ENCODE assay signal across 8 mouse cellular contexts in genomic region chr16:4557949-4558348, GRCm38 (mm10). TPM values are rescaled to one million over a fixed set of nuclear protein-coding genes. Genes with fewer than 3 reads are reported as not detected.
DNase-seq lines count a peak whose midpoint lies in the region; ATAC-seq and TF ChIP-seq lines count a peak whose summit lies in the region.

No protein-coding gene starts in this region.

- DNase-seq in 3T3-L1 (ENCODE audit: low read depth, low spot score) = peak; percentile 71
- DNase-seq in adrenal gland, postnatal 36 days = peak; percentile 81 to 88
- peak; percentile 67 to 77 for DNase-seq in heart, adult 2 months
- DNase-seq in kidney, adult 2 months = peak; percentile 90
- DNase-seq in limb, embryonic 10.5 days (ENCODE audit: low spot score) = peak; percentile 76
- no peak for DNase-seq in midbrain, embryonic 11.5 days (ENCODE audit: low spot score, missing footprints)

- H3K4me3 ChIP-seq in embryonic facial prominence, embryonic 13.5 days = peak overlapping the region; percentile 76
- peak overlapping the region; percentile 70 for H3K4me3 ChIP-seq in heart, adult 2 months
- peak overlapping the region; percentile 62 for H3K4me3 ChIP-seq in kidney, adult 2 months (ENCODE audit: insufficient read depth, low read depth, low read length)
- H3K4me3 ChIP-seq in limb, embryonic 10.5 days = peak overlapping the region; percentile 90
- H3K4me3 ChIP-seq in midbrain, embryonic 11.5 days (ENCODE audit: low read depth, low read length) = peak overlapping the region; percentile 75
- H3K4me3 ChIP-seq in small intestine, adult 2 months (ENCODE audit: low read depth, low read length) = peak overlapping the region; percentile 82

- no peaks in the 10 kb centered on the region for H3K27me3 ChIP-seq in embryonic facial prominence, embryonic 13.5 days
- no peaks in the 10 kb centered on the region for H3K27me3 ChIP-seq in heart, adult 2 months (ENCODE audit: control insufficient read depth, insufficient read depth, low read length)
- H3K27me3 ChIP-seq in kidney, adult 2 months (replicated peaks; ENCODE audit: control insufficient read depth, insufficient read depth, low read length) = no peaks in the 10 kb centered on the region
- H3K27me3 ChIP-seq in limb, embryonic 10.5 days (ENCODE audit: low read depth, poor library complexity, severe bottlenecking) = no peaks in the 10 kb centered on the region
- no peaks in the 10 kb centered on the region for H3K27me3 ChIP-seq in midbrain, embryonic 11.5 days (ENCODE audit: control insufficient read depth, insufficient read depth, low read length)
- H3K27me3 ChIP-seq in small intestine, adult 2 months (ENCODE audit: control insufficient read depth, insufficient read depth, low read length) = no peaks in the 10 kb centered on the region

- H3K36me3 ChIP-seq in embryonic facial prominence, embryonic 13.5 days = 0 out of 2 replicates have a peak, but pooled peaks cover 10% of the 10 kb centered on the region
- H3K36me3 ChIP-seq in heart, adult 2 months (ENCODE audit: control insufficient read depth, insufficient read depth, low read length) = no peaks in the 10 kb centered on the region
- H3K36me3 ChIP-seq in kidney, adult 2 months (ENCODE audit: control insufficient read depth, insufficient read depth, low read length) = no peaks in the 10 kb centered on the region
- peaks cover 19% of the 10 kb centered on the region for H3K36me3 ChIP-seq in limb, embryonic 10.5 days
- H3K36me3 ChIP-seq in midbrain, embryonic 11.5 days (ENCODE audit: control insufficient read depth, insufficient read depth, low read length) = 0 out of 2 replicates have a peak, but pooled peaks cover 2% of the 10 kb centered on the region
- H3K36me3 ChIP-seq in small intestine, adult 2 months (ENCODE audit: control insufficient read depth, insufficient read depth, low read length) = no peaks in the 10 kb centered on the region

- TF ChIP-seq EP300 in heart, adult 2 months (IDR thresholded peaks at IDR 0.05; ENCODE audit: insufficient read depth, low read depth, low read length) = 0 out of 2 replicates have a peak, but pooled peaks have one; percentile 11

- TF ChIP-seq CTCF in heart, adult 2 months (IDR thresholded peaks at IDR 0.05) = no peak
- TF ChIP-seq CTCF in kidney, adult 2 months (conservative IDR thresholded peaks at IDR 0.05; ENCODE audit: insufficient read depth, insufficient read length, low read depth, low read length) = no peak
- no peak for TF ChIP-seq CTCF in small intestine, adult 2 months (IDR thresholded peaks at IDR 0.05; ENCODE audit: extremely low read depth, insufficient read length, insufficient replicate concordance, low read depth, low read length)

- H3K9me3 ChIP-seq in embryonic facial prominence, embryonic 13.5 days = no peaks in the 10 kb centered on the region
- no peaks in the 10 kb centered on the region for H3K9me3 ChIP-seq in limb, embryonic 10.5 days (replicated peaks)
- H3K9me3 ChIP-seq in midbrain, embryonic 11.5 days (ENCODE audit: control insufficient read depth, low read length) = no peaks in the 10 kb centered on the region

- TF ChIP-seq POLR2A in heart, adult 2 months (IDR thresholded peaks at IDR 0.05; ENCODE audit: insufficient read depth, low read depth, low read length) = no peak; the same call in 1 of the 2 replicates
- no peak for TF ChIP-seq POLR2A in kidney, adult 2 months (IDR thresholded peaks at IDR 0.05; ENCODE audit: low read depth, low read length)
- peak; percentile 48; the same call in 1 of the 2 replicates for TF ChIP-seq POLR2A in small intestine, adult 2 months (IDR thresholded peaks at IDR 0.05; ENCODE audit: low read depth, low read length)

- H3K4me1 ChIP-seq in embryonic facial prominence, embryonic 13.5 days = peaks cover 45% of the 10 kb centered on the region
- H3K4me1 ChIP-seq in heart, adult 2 months (ENCODE audit: control insufficient read depth, insufficient read depth, low read length) = peaks cover 1% of the 10 kb centered on the region; the same call in 1 of the 2 replicates
- H3K4me1 ChIP-seq in kidney, adult 2 months (ENCODE audit: control insufficient read depth, insufficient read depth, low read length) = peaks cover 11% of the 10 kb centered on the region
- H3K4me1 ChIP-seq in limb, embryonic 10.5 days = peaks cover 47% of the 10 kb centered on the region
- H3K4me1 ChIP-seq in midbrain, embryonic 11.5 days (ENCODE audit: control insufficient read depth, insufficient read depth, low read length) = peaks cover 11% of the 10 kb centered on the region
- H3K4me1 ChIP-seq in small intestine, adult 2 months (ENCODE audit: control insufficient read depth, insufficient read depth, insufficient read length, low read length) = peaks cover 7% of the 10 kb centered on the region

- peak overlapping the region; percentile 97 for H3K27ac ChIP-seq in embryonic facial prominence, embryonic 13.5 days
- H3K27ac ChIP-seq in heart, adult 2 months = peak overlapping the region; percentile 97
- peak overlapping the region; percentile 79 for H3K27ac ChIP-seq in kidney, adult 2 months (ENCODE audit: insufficient read depth, low read depth, low read length)
- peak overlapping the region; percentile 97 for H3K27ac ChIP-seq in limb, embryonic 10.5 days
- peak overlapping the region; percentile 87 for H3K27ac ChIP-seq in midbrain, embryonic 11.5 days (ENCODE audit: low read depth, low read length)
- H3K27ac ChIP-seq in small intestine, adult 2 months (ENCODE audit: insufficient read depth, low read depth, low read length) = peak overlapping the region; percentile 98

- no peaks in the 10 kb centered on the region; the same call in 1 of the 2 replicates for H3K79me2 ChIP-seq in heart, adult 2 months (replicated peaks; ENCODE audit: control insufficient read depth, insufficient read depth, low read length)

- intact Hi-C loops in heart, adult 2 months (cut with DNase I) = loop anchor here (2.0 to 10.0 kb wide), 2 partner anchors 37 to 227 kb away; partner anchors contain the start of gene Glis2

- peak overlapping the region; percentile 90 for H3K4me2 ChIP-seq in embryonic facial prominence, embryonic 13.5 days
- H3K4me2 ChIP-seq in midbrain, embryonic 11.5 days = peak overlapping the region; percentile 87

- WGBS in embryonic facial prominence, embryonic 13.5 days = under 1% methylated on average over 19 of the region's 19 CpGs
- 0% methylated on average over 19 of the region's 19 CpGs for WGBS in heart, adult 2 months
- WGBS in kidney, adult 2 months = under 1% methylated on average over 19 of the region's 19 CpGs
- WGBS in limb, embryonic 10.5 days = under 1% methylated on average over 19 of the region's 19 CpGs
- WGBS in midbrain, embryonic 11.5 days = under 1% methylated on average over 19 of the region's 19 CpGs
- under 1% methylated on average over 19 of the region's 19 CpGs for WGBS in small intestine, adult 2 months

- H3K9ac ChIP-seq in embryonic facial prominence, embryonic 13.5 days = peak overlapping the region; percentile 82
- H3K9ac ChIP-seq in heart, adult 2 months (ENCODE audit: low read depth, low read length) = peak overlapping the region; percentile 23
- peak overlapping the region; percentile 86 for H3K9ac ChIP-seq in midbrain, embryonic 11.5 days (ENCODE audit: low read length)

- peak; percentile 63 for ATAC-seq in embryonic facial prominence, embryonic 13.5 days (ENCODE audit: insufficient number of reproducible peaks, insufficient read depth, low FRiP score, low TSS enrichment, low read depth)
- ATAC-seq in midbrain, embryonic 11.5 days (ENCODE audit: low FRiP score) = peak; percentile 29

RNA-seq across cellular contexts. Expression of gene Tfap4, which starts 1.7 kb away (rescaled TPM):
- 1 to 10 TPM; 3.2 to 7.9 TPM for total RNA-seq in adrenal gland, postnatal 36 days (2021)
- polyA plus RNA-seq in embryonic facial prominence, embryonic 13.5 days (2015; fragmentation: Nextera tagmentation; extraction: Ambion mirVana) = 27.0 and 33.2 TPM in 2 replicates
- 1 to 10 TPM; 3.2 to 3.4 TPM for total RNA-seq in heart, adult 2 months (2021)
- 2.4 and 2.9 TPM in 2 replicates for polyA plus RNA-seq in heart, adult 2 months (2012; rRNA removed)
- 4.5 and 5.1 TPM in 2 replicates for polyA plus RNA-seq in kidney, adult 2 months (2012; rRNA removed)
- polyA plus RNA-seq in limb, embryonic 10.5 days (2016; fragmentation: Nextera tagmentation; extraction: Ambion mirVana) = 41.4 and 48.5 TPM in 2 replicates
- 18.2 and 18.9 TPM in 2 replicates for polyA plus RNA-seq in midbrain, embryonic 11.5 days (2014; fragmentation: Nextera tagmentation; extraction: Ambion mirVana)
- polyA plus RNA-seq in small intestine, adult 2 months (2012; rRNA removed) = 4.0 and 8.3 TPM in 2 replicates

RNA-seq across cellular contexts. Expression of gene Srl, which starts 16.3 kb away (rescaled TPM):
- total RNA-seq in adrenal gland, postnatal 36 days (2021) = 1 to 10 TPM; 6.7 to 8.2 TPM
- 19.4 and 21.1 TPM in 2 replicates for polyA plus RNA-seq in embryonic facial prominence, embryonic 13.5 days (2015; fragmentation: Nextera tagmentation; extraction: Ambion mirVana)
- 100 to 1,000 TPM; 771 to 870 TPM for total RNA-seq in heart, adult 2 months (2021)
- polyA plus RNA-seq in heart, adult 2 months (2012; rRNA removed) = 276 and 575 TPM in 2 replicates
- 3.1 and 6.9 TPM in 2 replicates for polyA plus RNA-seq in kidney, adult 2 months (2012; rRNA removed)
- 29.4 and 34.3 TPM in 2 replicates for polyA plus RNA-seq in limb, embryonic 10.5 days (2016; fragmentation: Nextera tagmentation; extraction: Ambion mirVana)
- polyA plus RNA-seq in midbrain, embryonic 11.5 days (2014; fragmentation: Nextera tagmentation; extraction: Ambion mirVana) = 20.0 and 20.9 TPM in 2 replicates
- polyA plus RNA-seq in small intestine, adult 2 months (2012; rRNA removed) = 0.18 and 0.25 TPM in 2 replicates

RNA-seq across cellular contexts. Expression of gene Glis2, which starts 36.6 kb away (rescaled TPM):
- total RNA-seq in adrenal gland, postnatal 36 days (2021) = 10 to 100 TPM; 19.9 to 20.1 TPM
- polyA plus RNA-seq in embryonic facial prominence, embryonic 13.5 days (2015; fragmentation: Nextera tagmentation; extraction: Ambion mirVana) = 25.3 and 31.2 TPM in 2 replicates
- total RNA-seq in heart, adult 2 months (2021) = 10 to 100 TPM; 10.0 to 11.1 TPM
- 17.3 and 23.8 TPM in 2 replicates for polyA plus RNA-seq in heart, adult 2 months (2012; rRNA removed)
- 210 and 226 TPM in 2 replicates for polyA plus RNA-seq in kidney, adult 2 months (2012; rRNA removed)
- polyA plus RNA-seq in limb, embryonic 10.5 days (2016; fragmentation: Nextera tagmentation; extraction: Ambion mirVana) = 27.0 and 30.7 TPM in 2 replicates
- polyA plus RNA-seq in midbrain, embryonic 11.5 days (2014; fragmentation: Nextera tagmentation; extraction: Ambion mirVana) = 16.6 and 27.2 TPM in 2 replicates
- polyA plus RNA-seq in small intestine, adult 2 months (2012; rRNA removed) = 8.6 and 10.1 TPM in 2 replicates

Comparison
In these comparisons a context has a peak if more than half of its experiments do, and no peak if none do; other contexts are left out.
1. H3K9ac ChIP-seq: peak in every context shown above with its lines; median percentile 86 in midbrain, embryonic 11.5 days; 82 in embryonic facial prominence, embryonic 13.5 days; 23 in heart, adult 2 months.